Mouse (Mus musculus): ENCODE results near the gene Adra1d. TPM values are rescaled to one million over a fixed set of nuclear protein-coding genes. Genes with fewer than 3 reads are reported as not detected.

Gene Adra1d
- polyA plus RNA-seq, 1 experiment, result 0.20 TPM

DNA sequence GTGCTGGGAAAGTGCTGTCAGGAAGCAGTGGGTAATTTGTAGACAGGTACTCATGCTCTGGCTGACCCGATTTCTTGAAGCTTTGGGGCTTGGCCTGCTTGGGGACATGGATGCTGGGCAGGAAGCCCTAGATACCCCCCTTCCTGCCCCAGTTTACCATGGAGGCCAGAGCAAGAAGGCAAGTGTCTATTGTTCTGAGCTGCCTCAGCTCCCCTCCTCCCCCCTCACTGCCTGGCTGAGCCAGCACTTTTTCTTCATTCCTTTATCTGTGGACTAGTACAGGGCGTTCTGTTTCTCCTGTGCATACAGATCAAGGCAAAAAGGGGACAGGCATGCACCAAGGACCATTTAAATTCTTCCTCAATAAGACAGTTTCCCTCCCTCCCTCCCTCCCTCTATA lies 53.6 kb downstream of the Adra1d start:
- TF ChIP-seq POLR2A (IDR thresholded peaks at IDR 0.05; ENCODE audit: low read depth, low read length), result no peak
- TF ChIP-seq CTCF (IDR thresholded peaks at IDR 0.05; ENCODE audit: extremely low read depth, insufficient read length, insufficient replicate concordance, low read depth, low read length), result no peak
- H3K36me3 ChIP-seq (ENCODE audit: control insufficient read depth, insufficient read depth, low read length), result no peaks in the 10 kb centered on the region
- no peak overlapping the region for H3K27ac ChIP-seq (ENCODE audit: insufficient read depth, low read depth, low read length)
- H3K4me1 ChIP-seq (ENCODE audit: control insufficient read depth, insufficient read depth, insufficient read length, low read length), result peaks cover 5% of the 10 kb centered on the region; the same call in 1 of the 2 replicates
- 54% methylated on average over 2 of the region's 2 CpGs for WGBS
- no peak overlapping the region for H3K4me3 ChIP-seq (ENCODE audit: low read depth, low read length)
- H3K27me3 ChIP-seq (ENCODE audit: control insufficient read depth, insufficient read depth, low read length), result no peaks in the 10 kb centered on the region

DNA sequence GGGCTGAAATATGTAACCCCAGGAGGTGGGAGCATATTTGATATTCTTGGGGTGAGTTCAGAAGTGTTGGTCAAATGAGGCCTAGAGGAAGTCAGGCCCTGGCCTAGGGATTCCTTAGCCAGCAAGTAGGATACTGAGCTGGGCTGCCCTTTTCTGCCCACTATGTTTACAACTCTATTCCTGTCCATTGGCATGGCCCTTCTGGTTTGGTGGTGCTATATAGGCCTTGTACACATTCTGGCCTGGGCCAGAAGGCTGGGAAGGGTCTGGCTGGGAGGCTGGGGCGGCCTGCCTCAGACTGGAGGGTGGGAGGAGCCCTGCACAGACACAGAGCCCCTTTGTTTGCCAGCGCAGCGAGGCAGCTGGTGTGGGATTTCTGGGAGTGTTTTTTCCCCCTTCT lies 55.7 kb downstream of the Adra1d start:
- H3K4me3 ChIP-seq (ENCODE audit: low read depth, low read length), result no peak overlapping the region
- WGBS, result 71% methylated on average over 3 of the region's 3 CpGs
- H3K36me3 ChIP-seq (ENCODE audit: control insufficient read depth, insufficient read depth, low read length), result no peaks in the 10 kb centered on the region
- H3K27me3 ChIP-seq (ENCODE audit: control insufficient read depth, insufficient read depth, low read length), result no peaks in the 10 kb centered on the region
- H3K27ac ChIP-seq (ENCODE audit: insufficient read depth, low read depth, low read length), result no peak overlapping the region
- peaks cover 8% of the 10 kb centered on the region for H3K4me1 ChIP-seq (ENCODE audit: control insufficient read depth, insufficient read depth, insufficient read length, low read length)
- TF ChIP-seq CTCF (IDR thresholded peaks at IDR 0.05; ENCODE audit: extremely low read depth, insufficient read length, insufficient replicate concordance, low read depth, low read length) (no peak), POLR2A (IDR thresholded peaks at IDR 0.05; ENCODE audit: low read depth, low read length) (no peak)

DNA sequence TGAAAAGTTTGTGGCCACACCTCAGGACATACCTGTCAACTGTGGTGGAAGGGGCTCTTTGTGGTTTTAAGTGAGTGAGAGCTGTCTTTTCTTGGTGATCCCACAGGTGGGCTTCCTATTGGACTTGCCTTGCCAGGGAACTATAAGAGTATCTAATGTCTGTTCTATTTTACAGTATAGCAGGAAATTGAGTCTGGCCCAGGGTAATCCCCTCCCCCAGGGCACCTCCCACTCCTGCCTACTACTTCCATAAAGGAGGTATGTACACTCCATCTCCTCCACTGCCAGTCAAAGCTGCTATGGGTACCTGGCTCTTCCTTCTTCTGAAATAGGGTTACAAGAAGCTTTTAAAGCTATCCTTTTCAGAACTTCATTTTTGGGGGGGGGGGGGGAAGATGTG lies 56.7 kb downstream of the Adra1d start:
- no peak for TF ChIP-seq POLR2A (IDR thresholded peaks at IDR 0.05; ENCODE audit: low read depth, low read length)
- no peak for TF ChIP-seq CTCF (IDR thresholded peaks at IDR 0.05; ENCODE audit: extremely low read depth, insufficient read length, insufficient replicate concordance, low read depth, low read length)
- Histone ChIP-seq H3K4me3 (ENCODE audit: low read depth, low read length) (no peak overlapping the region), H3K4me1 (ENCODE audit: control insufficient read depth, insufficient read depth, insufficient read length, low read length) (peaks cover 8% of the 10 kb centered on the region), H3K27me3 (ENCODE audit: control insufficient read depth, insufficient read depth, low read length) (no peaks in the 10 kb centered on the region), H3K36me3 (ENCODE audit: control insufficient read depth, insufficient read depth, low read length) (no peaks in the 10 kb centered on the region), H3K27ac (ENCODE audit: insufficient read depth, low read depth, low read length) (no peak overlapping the region)

DNA sequence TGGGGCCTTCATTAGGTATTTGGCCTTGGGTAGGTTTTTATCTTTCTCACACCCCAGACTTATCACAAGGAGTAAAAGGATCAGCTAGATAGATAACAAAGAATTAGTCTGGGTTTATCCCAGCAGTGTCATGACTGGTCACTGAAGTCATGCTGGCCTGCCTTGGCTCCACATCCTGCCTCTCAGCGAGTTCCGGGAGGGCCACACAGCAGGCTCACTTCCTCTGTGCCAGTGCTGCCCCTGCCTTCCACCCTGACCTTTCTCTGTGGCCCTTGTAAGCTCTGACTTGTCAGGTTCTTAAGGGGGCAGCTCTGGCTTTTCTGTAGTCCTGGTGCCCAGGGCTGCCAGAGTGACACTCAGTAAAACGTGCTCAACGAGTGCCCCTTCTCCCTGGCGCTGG lies 59.5 kb downstream of the Adra1d start:
- peaks cover 8% of the 10 kb centered on the region for H3K4me1 ChIP-seq (ENCODE audit: control insufficient read depth, insufficient read depth, insufficient read length, low read length)
- no peaks in the 10 kb centered on the region for H3K36me3 ChIP-seq (ENCODE audit: control insufficient read depth, insufficient read depth, low read length)
- H3K4me3 ChIP-seq (ENCODE audit: low read depth, low read length), result no peak overlapping the region
- WGBS, result 79% methylated on average over 5 of the region's 5 CpGs
- H3K27ac ChIP-seq (ENCODE audit: insufficient read depth, low read depth, low read length), result no peak overlapping the region
- TF ChIP-seq POLR2A (IDR thresholded peaks at IDR 0.05; ENCODE audit: low read depth, low read length) (no peak), CTCF (IDR thresholded peaks at IDR 0.05; ENCODE audit: extremely low read depth, insufficient read length, insufficient replicate concordance, low read depth, low read length) (no peak)
- no peaks in the 10 kb centered on the region for H3K27me3 ChIP-seq (ENCODE audit: control insufficient read depth, insufficient read depth, low read length)

DNA sequence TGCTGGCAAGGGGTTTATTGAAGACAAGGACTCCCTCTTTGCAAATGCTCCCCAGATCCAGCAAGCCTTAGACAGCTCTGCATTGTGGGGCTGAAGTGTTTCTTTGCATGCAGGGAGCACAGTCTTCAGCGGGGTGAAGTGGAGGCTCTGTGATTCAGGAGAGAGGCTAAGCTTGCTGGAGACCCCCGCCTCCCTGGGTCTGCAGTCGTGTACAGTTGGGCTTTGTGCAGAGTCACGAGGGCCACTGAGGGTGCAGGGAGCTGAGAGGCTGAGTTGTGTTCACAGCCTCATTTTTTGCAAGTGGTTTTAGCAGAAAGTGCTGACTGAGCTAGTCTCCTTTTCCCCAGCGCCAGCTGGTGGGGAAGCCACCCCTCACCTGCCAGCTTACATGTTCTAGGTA lies 60.2 kb downstream of the Adra1d start:
- Histone ChIP-seq H3K4me3 (ENCODE audit: low read depth, low read length) (no peak overlapping the region), H3K27ac (ENCODE audit: insufficient read depth, low read depth, low read length) (no peak overlapping the region), H3K27me3 (ENCODE audit: control insufficient read depth, insufficient read depth, low read length) (no peaks in the 10 kb centered on the region), H3K36me3 (ENCODE audit: control insufficient read depth, insufficient read depth, low read length) (no peaks in the 10 kb centered on the region), H3K4me1 (ENCODE audit: control insufficient read depth, insufficient read depth, insufficient read length, low read length) (peaks cover 8% of the 10 kb centered on the region)
- TF ChIP-seq POLR2A (IDR thresholded peaks at IDR 0.05; ENCODE audit: low read depth, low read length) (no peak), CTCF (IDR thresholded peaks at IDR 0.05; ENCODE audit: extremely low read depth, insufficient read length, insufficient replicate concordance, low read depth, low read length) (no peak)
- 76% methylated on average over 5 of the region's 5 CpGs for WGBS

DNA sequence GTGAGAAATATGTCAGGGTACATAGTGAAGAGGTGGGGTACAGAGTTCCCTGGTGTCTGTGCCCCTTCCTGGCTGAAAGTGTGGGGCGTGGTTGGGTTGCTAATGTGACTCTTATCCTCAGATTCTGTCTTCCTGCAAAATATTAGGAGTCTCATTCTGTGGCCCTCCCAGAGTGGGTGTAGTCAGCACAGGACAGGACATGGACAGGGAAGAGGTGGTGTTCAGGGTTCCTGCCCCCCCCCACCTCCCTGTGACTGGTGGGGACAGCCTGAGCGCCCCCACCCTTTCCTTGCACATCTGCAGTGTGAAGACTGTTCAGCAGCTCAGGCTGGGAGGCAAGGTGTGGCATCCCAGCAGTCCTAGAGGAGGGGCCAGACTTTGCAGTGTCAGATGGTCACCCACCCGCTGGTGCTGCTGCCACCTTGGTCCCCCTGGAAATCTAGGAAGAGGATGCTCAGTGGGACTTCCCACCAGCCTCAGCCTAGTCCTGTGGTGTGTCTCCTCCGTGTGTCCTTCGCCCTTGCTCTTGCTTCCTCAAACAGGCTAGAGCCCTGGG lies 62.7 kb downstream of the Adra1d start:
- no peak for TF ChIP-seq CTCF (IDR thresholded peaks at IDR 0.05; ENCODE audit: extremely low read depth, insufficient read length, insufficient replicate concordance, low read depth, low read length)
- TF ChIP-seq POLR2A (IDR thresholded peaks at IDR 0.05; ENCODE audit: low read depth, low read length), result no peak
- H3K27me3 ChIP-seq (ENCODE audit: control insufficient read depth, insufficient read depth, low read length), result no peaks in the 10 kb centered on the region
- H3K4me1 ChIP-seq (ENCODE audit: control insufficient read depth, insufficient read depth, insufficient read length, low read length), result peaks cover 15% of the 10 kb centered on the region
- no peak overlapping the region for H3K4me3 ChIP-seq (ENCODE audit: low read depth, low read length)
- H3K27ac ChIP-seq (ENCODE audit: insufficient read depth, low read depth, low read length), result no peak overlapping the region
- WGBS, result 67% methylated on average over 5 of the region's 5 CpGs
- no peaks in the 10 kb centered on the region for H3K36me3 ChIP-seq (ENCODE audit: control insufficient read depth, insufficient read depth, low read length)

DNA sequence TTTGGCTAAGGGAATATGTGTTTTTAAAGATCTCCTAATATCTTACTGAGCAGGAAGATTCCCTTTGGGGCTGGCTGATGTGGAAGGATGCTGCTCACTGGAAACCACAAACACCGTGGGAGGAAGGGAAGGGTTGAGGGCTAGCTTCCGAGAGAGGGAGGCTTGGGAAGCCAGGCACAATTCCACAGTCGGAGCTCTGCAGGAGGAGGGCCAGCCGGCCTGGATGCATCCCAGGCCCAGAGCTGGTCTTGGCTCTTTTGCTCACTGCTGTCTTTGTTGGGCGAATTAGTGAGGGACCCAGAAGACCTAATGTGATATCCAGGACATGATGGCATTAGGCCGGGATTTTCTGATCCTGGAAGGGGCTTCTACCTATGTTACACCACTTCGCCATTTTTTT lies 63.9 kb downstream of the Adra1d start:
- H3K27ac ChIP-seq (ENCODE audit: insufficient read depth, low read depth, low read length), result no peak overlapping the region
- peaks cover 15% of the 10 kb centered on the region for H3K4me1 ChIP-seq (ENCODE audit: control insufficient read depth, insufficient read depth, insufficient read length, low read length)
- no peaks in the 10 kb centered on the region for H3K36me3 ChIP-seq (ENCODE audit: control insufficient read depth, insufficient read depth, low read length)
- H3K27me3 ChIP-seq (ENCODE audit: control insufficient read depth, insufficient read depth, low read length), result no peaks in the 10 kb centered on the region
- H3K4me3 ChIP-seq (ENCODE audit: low read depth, low read length), result no peak overlapping the region
- WGBS, result 74% methylated on average over 7 of the region's 7 CpGs
- no peak for TF ChIP-seq POLR2A (IDR thresholded peaks at IDR 0.05; ENCODE audit: low read depth, low read length)
- no peak for TF ChIP-seq CTCF (IDR thresholded peaks at IDR 0.05; ENCODE audit: extremely low read depth, insufficient read length, insufficient replicate concordance, low read depth, low read length)

Data from small intestine, adult 2 months (tissue).